Mouse (Mus musculus) olfactory bulb, adult 2 months (tissue): ENCODE measurements at regions not wholly inside any gene's neighbourhood (a gene's known extent, or its start where the extent isn't known, plus 50 kb on each side); places are given as distances from the start of the nearest gene placed in this dataset.

Source experiments
- CTCF ChIP-seq: fragments of 200-500 bp; IDR thresholded peaks from 2 replicates; pipeline ENCODE4 v1.5.1; 2012; ENCODE audit warnings: low read depth, mild to moderate bottlenecking, low read length, moderate library complexity; ENCODE audit not compliant: insufficient read depth
- POLR2A ChIP-seq: fragments of 200-500 bp; IDR thresholded peaks from 2 replicates; pipeline ENCODE4 v1.6.1; 2012; ENCODE audit warnings: mild to moderate bottlenecking, low read depth, low read length, moderate library complexity; ENCODE audit not compliant: insufficient read depth

DNA sequence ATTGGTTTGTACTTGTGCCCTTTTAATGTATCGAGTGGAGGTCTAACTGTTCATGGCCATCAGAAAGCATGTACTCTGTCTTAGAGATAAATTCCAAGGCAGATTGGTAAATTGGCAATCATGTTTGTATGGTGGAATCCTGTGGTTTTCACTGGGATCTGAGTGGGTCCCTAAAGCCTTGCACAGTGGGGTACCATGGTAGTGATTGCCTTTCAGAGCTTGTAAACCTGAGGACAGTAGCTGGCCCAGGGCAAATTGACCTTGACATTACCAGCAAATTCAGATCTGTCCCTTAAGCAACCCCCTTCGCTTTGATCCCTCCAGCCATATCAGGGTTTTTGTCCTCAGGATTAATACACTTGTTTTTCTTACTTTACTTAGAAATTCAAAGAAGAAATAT is 181.6 kb upstream of the Krr1 start:
- no peak for TF ChIP-seq POLR2A
- TF ChIP-seq CTCF: no peak
